Mouse (Mus musculus): ENCODE data around the gene Baiap2l1.

DNA sequence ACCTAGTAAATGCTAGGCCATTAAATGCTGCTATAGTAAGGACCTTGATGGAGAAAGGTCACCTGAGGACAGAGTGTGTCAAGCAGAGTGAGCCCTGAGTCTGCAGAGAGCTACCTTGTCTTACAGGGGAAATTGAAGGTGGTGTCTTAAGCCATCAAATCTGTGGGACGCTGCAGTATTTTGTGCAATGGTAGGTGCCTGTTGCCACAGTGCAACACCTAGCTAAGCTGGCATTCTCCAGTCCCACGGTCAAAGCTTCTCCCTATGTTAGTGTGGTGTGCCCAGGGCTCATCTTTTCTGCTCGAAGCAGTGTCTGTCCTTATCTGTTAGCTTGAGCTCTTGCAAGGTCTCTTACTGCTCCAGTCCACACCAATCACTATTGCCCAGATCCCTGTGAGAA is 35.2 kb downstream of the Baiap2l1 start:
- TF ChIP-seq CTCF (IDR thresholded peaks at IDR 0.05; ENCODE audit: low read depth) (no peak), EP300 (IDR thresholded peaks at IDR 0.05; ENCODE audit: low read depth) (no peak)

Measured in heart, postnatal 0 days (tissue).